Mouse (Mus musculus): Measurements from ENCODE around the gene Hoxa3.

Hoxa3 gene

DNA sequence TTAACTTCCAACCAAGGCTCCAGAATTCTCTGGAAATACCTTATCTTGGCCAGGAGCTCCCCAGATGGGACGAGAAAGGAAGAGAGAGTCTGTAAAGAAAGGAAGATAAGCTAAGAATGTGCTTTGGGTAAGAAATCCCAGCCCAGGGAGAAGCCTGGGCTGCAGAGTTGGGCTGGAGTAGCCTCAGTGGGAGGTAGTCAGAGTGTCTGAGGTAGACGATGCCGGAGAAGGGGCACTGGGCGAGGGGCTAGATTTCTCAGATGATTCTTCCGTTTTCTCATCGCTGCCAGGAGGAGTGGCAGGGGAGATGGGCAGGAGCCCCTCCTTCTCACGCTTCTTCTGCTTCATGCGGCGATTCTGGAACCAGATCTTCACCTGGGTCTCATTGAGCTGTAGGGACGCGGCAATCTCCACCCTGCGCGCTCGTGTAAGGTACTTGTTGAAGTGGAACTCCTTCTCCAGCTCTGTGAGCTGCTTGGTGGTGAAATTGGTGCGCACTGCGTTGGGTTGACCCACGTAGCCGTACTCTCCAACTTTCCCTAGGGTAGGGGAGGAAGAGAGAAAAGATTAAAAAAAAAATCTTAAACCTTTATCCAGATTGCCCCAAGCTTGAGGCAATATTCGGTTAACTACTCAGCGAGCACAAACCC, 56.5 kb downstream of the Hoxa3 start:
- no peak for DNase-seq (ENCODE audit: low read depth, low spot score)

DNA sequence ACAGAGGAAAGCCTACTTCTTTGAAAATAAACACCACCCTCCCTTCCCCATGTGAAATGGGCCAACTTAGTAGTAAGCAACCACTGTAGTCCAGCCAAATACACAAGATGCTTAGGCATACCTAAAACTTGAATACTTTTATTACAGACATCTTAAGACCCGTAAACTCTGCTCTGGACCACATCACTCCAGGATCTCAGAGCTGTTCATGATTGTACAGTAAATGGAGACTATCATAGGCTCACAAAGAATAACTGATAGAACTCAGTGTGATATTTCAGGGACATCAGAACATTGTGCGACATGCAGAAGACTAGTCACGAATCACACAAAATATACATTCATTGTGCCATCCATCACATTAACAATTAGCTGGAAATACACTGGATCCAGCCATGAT, 57.7 kb downstream of the Hoxa3 start:
- no peak for DNase-seq (ENCODE audit: low read depth, low spot score)

DNA sequence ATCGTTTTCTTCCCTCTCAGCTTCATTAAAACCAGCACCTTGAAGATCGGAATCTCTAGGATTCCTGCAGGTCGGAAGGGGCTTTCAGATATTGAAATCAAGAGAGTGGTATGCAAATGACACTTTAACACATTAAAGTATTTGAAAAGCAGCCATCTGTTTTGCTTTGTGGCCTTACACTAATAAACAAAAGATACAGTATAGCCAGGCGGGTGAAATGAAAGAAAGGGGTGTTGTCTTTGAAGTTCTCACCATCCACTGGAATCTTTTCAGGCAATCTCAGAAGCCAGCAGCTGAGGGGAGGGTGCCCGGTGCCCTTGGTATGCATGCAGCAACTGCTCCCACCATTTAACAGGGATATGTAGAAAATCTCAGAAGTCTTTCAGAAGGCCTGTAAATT, 59.1 kb downstream of the Hoxa3 start:
- DNase-seq (ENCODE audit: low read depth, low spot score), result no peak

- no peak for DNase-seq (ENCODE audit: low read depth, low spot score)
Measured at GRCm38 (mm10) chr6:52153270-52153669, 59.9 kb downstream of the Hoxa3 start.

DNA sequence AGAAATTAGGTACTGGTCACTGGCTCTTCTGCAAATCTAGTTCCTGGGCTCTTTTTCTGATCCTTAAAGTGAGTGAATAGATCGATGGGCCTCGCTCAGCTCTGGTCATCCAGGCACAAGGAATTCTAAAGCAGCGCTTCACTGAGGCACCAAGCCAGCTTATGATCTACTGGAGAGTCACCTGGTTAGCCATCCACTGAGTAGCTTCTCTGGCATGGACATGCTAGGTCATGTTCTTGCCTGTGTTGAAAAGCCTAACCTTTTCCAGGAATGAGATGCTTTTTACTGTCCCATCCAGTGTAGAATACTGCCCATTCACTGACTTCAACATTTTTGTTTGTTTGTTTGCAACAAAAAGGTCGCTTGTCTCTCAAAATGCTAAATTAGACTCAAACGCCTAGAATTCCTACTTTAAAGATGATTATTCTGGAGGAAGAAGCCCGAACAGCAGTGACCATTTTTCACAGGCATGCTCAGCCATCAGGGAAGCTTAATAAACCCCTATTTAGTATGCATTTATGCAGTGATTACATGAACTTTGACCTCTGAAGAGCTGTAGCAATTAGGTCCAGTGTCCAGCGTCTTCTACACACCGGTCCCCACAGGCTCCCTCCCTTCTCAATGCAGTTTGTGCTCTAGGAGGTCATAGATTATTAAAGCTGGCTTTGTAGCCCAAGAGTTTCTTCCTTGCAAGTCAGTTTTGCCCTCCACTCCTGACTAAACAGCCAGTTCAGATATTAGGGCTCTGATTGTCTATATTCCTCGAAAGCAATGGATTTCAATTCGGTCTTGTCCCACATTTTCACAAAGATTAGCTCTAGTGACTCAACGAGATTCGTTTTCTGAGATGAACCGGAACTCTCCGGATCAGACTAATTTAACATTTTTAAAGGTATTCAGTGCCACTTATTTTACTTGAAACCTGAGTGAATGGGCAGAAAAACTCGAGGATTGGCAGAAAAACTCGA, 60.6 kb downstream of the Hoxa3 start:
- DNase-seq (ENCODE audit: low read depth, low spot score), result no peak

- DNase-seq (ENCODE audit: low read depth, low spot score), result no peak
Measured at GRCm38 (mm10) chr6:52151571-52151970, 61.6 kb downstream of the Hoxa3 start.

DNA sequence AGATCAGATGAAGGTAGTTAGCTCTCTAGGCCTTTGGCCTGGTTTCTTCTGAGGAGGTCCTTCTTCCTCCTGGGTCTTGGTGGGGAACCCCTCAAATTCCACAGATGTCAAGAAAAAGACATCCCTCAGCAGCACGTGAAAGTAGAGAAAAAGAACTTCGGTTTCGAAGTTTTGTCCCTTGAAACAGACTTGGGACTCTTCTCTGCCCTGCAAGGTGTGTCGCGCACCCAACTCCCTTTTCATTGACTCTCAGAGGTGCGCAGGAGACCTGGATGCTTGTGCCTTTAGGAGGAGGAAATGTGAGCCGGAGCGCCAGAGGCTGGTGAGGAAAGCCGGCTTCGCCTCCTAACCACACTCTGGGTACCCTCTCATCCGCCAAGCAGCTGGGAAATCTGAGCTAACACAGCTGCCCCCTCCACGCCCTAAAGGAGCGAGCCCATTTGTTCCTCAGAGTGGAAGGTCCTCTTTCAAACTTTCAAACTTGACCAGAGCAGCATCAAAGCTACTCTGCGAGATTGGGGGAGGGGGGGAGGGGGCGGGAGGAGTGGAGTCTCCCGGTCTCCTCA, 62.7 kb downstream of the Hoxa3 start:
- no peak for DNase-seq (ENCODE audit: low read depth, low spot score)

GRCm38 (mm10) chr6:52139115-52139514, 74.0 kb downstream of the Hoxa3 start:
- DNase-seq (ENCODE audit: low read depth, low spot score), result no peak

- DNase-seq (ENCODE audit: low read depth, low spot score), result no peak
Measured at GRCm38 (mm10) chr6:52138576-52138975, 74.6 kb downstream of the Hoxa3 start.

- DNase-seq (ENCODE audit: low read depth, low spot score), result no peak
Measured at GRCm38 (mm10) chr6:52137841-52138535, 75.1 kb downstream of the Hoxa3 start.

DNA sequence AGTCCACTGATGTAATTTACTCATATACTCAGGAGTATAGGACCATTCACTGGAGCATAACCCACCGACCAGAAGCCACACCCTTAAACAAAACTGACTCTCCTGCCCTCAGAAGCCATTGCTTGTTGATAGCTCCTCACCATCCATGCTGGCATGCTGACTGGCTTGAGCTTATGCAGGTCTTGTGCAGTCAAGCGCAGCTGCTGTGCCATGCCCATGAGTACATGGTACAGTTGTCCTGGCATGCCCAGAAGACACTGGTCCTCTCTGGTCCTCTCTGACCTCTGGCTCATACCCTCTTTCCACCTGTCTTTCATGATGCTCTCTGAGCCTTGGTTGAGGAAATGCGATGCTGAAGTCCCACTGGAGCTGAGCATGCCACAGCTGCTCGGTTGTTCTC, 89.5 kb downstream of the Hoxa3 start:
- DNase-seq (ENCODE audit: low read depth, low spot score), result no peak

DNA sequence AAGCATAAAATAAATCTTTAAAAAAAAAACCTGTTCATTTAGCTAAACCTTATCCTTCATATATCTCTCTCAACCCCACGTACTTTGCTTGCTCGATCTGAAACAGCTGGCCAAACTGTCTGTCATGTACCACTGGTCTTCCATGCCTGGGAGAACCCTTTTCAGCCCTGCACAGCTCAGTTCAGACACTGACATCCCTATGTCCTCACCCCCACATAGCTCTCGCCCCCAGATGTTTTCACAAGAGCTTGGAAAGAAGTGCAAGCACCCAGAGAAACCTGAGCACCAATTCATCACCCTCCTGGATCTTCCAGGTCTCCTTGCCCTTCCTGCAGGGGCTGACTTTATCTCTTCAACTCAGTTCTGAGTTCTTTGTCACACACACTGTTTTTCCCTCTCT, 92.0 kb downstream of the Hoxa3 start:
- no peak for DNase-seq (ENCODE audit: low read depth, low spot score)

Measured in c-Kit-negative CD71-positive TER-119-positive erythroid progenitor cells, embryonic 14.5 days (primary cell).